Mouse (Mus musculus): ENCODE data around the gene Col16a1. TPM values are rescaled to one million over a fixed set of nuclear protein-coding genes. Genes with fewer than 3 reads are reported as not detected.

The Col16a1 gene
- total and polyA plus RNA-seq, 3 experiments: 0.25 to 0.50 TPM; not detected in 1

- TF ChIP-seq ZC3H11A (IDR thresholded peaks at IDR 0.05; ENCODE audit: low read depth, low read length) (no peak), RCOR1 (IDR thresholded peaks at IDR 0.05; ENCODE audit: low read depth, low read length) (no peak), KAT2A (conservative IDR thresholded peaks at IDR 0.05; ENCODE audit: low read depth, low read length) (no peak)
Measured at GRCm38 (mm10) chr4:130101183-130101582, 53.5 kb downstream of the Col16a1 start (continued).

GRCm38 (mm10) chr4:130102111-130102651, 54.5 kb downstream of the Col16a1 start, which contains the start of gene Pef1:
Pef1 (plus strand) TSS chr4:130102558.
- Histone ChIP-seq H3K36me3 (ENCODE audit: control insufficient read depth in 1 of 2, insufficient read depth in 2 of 2, low read length in 2 of 2) (peaks cover 0 to 3% of the 10 kb centered on the region in 2 experiments; a peak in 1 of 4 replicates), H3K4me3 (ENCODE audit: control insufficient read depth in 1 of 2, insufficient read depth in 1 of 2, low read depth in 2 of 2, low read length in 2 of 2) (no peak within 1 kb of the TSS), H3K4me1 (ENCODE audit: control insufficient read depth in 1 of 2, insufficient read depth in 2 of 2, low read length in 2 of 2) (peaks cover 0 to 8% of the 10 kb centered on the region in 2 experiments; a peak in 2 of 4 replicates), H3K79me2 (ENCODE audit: control insufficient read depth, insufficient read depth, low read length, poor library complexity) (no peaks in the 10 kb centered on the region), H3K9me3 (replicated peaks; ENCODE audit: insufficient read depth, low read length) (no peaks in the 10 kb centered on the region), H3K27me3 (ENCODE audit: control insufficient read depth in 1 of 2, insufficient read depth in 2 of 2, low read length in 2 of 2) (no peaks in the 10 kb centered on the region), H3K9ac (ENCODE audit: control insufficient read depth, low read depth, low read length, poor library complexity, severe bottlenecking) (no peak within 1 kb of the TSS), H3K27ac (ENCODE audit: control insufficient read depth, low read depth, low read length) (no peak within 1 kb of the TSS)
- TF ChIP-seq BHLHE40 (IDR thresholded peaks at IDR 0.05; ENCODE audit: borderline replicate concordance, low read depth, low read length) (no peak), ETS1 (IDR thresholded peaks at IDR 0.05; ENCODE audit: low read depth, low read length) (no peak)
- DNase-seq (ENCODE audit: low read depth, low spot score): no peak

- no peaks in the 10 kb centered on the region for H3K79me2 ChIP-seq (ENCODE audit: control insufficient read depth, insufficient read depth, low read length, poor library complexity)
- H3K9me3 ChIP-seq (replicated peaks; ENCODE audit: insufficient read depth, low read length): no peaks in the 10 kb centered on the region
- no peak overlapping the region for H3K4me3 ChIP-seq (ENCODE audit: control insufficient read depth in 1 of 2, insufficient read depth in 1 of 2, low read depth in 2 of 2, low read length in 2 of 2)
- peak; percentile 49 for DNase-seq (ENCODE audit: low read depth, low spot score)
- peaks cover 0 to 7% of the 10 kb centered on the region in 2 experiments; a peak in 2 of 4 replicates for H3K36me3 ChIP-seq (ENCODE audit: control insufficient read depth in 1 of 2, insufficient read depth in 2 of 2, low read length in 2 of 2)
- TF ChIP-seq MAZ (IDR thresholded peaks at IDR 0.05; ENCODE audit: low read depth, low read length): no peak
- TF ChIP-seq ZKSCAN1 (IDR thresholded peaks at IDR 0.05; ENCODE audit: low read depth, low read length): no peak
- TF ChIP-seq ZNF384 (IDR thresholded peaks at IDR 0.05; ENCODE audit: low read depth, low read length): no peak
- TF ChIP-seq SMC3 (IDR thresholded peaks at IDR 0.05; ENCODE audit: low read depth, low read length): peak; percentile 56
- no peak for TF ChIP-seq TBP (IDR thresholded peaks at IDR 0.05; ENCODE audit: low read depth, low read length)
- no peak for TF ChIP-seq ELF1 (IDR thresholded peaks at IDR 0.05; ENCODE audit: low read depth, low read length)
- no peak for TF ChIP-seq EP300 (IDR thresholded peaks at IDR 0.05; ENCODE audit: low read depth in 1 of 2, low read length in 2 of 2)
- TF ChIP-seq MAX (IDR thresholded peaks at IDR 0.05; ENCODE audit: low read length): no peak
- TF ChIP-seq CTCF (IDR thresholded peaks at IDR 0.05 in 2 of 3, conservative IDR thresholded peaks at IDR 0.05 in 1 of 3; ENCODE audit: control insufficient read depth in 1 of 3, insufficient read depth in 1 of 3, low read depth in 2 of 3, low read length in 3 of 3, poor library complexity in 1 of 3, severe bottlenecking in 1 of 3): peak; percentile 55 to 66 (median 57)
- no peak for TF ChIP-seq USF2 (IDR thresholded peaks at IDR 0.05; ENCODE audit: borderline replicate concordance in 1 of 2, insufficient read depth in 1 of 2, low read depth in 1 of 2, low read length in 2 of 2)
- no peak for TF ChIP-seq CHD2 (IDR thresholded peaks at IDR 0.05; ENCODE audit: low read length)
- no peak for TF ChIP-seq KAT2A (conservative IDR thresholded peaks at IDR 0.05; ENCODE audit: low read depth, low read length)
- no peak for TF ChIP-seq ETS1 (IDR thresholded peaks at IDR 0.05; ENCODE audit: low read depth, low read length)
- TF ChIP-seq BHLHE40 (IDR thresholded peaks at IDR 0.05; ENCODE audit: borderline replicate concordance, low read depth, low read length): no peak
- no peak for TF ChIP-seq NRF1 (IDR thresholded peaks at IDR 0.05; ENCODE audit: insufficient read depth, low read depth, low read length, poor library complexity, severe bottlenecking)
- TF ChIP-seq TCF12 (IDR thresholded peaks at IDR 0.05; ENCODE audit: low read depth, low read length): no peak
- TF ChIP-seq RAD21 (IDR thresholded peaks at IDR 0.05; ENCODE audit: low read depth, low read length): peak; percentile 26; the same call in 1 of the 2 replicates
- no peak for TF ChIP-seq MEF2A (IDR thresholded peaks at IDR 0.05; ENCODE audit: extremely low read depth, insufficient replicate concordance, low read depth, low read length, poor library complexity, severe bottlenecking)
- TF ChIP-seq MAFK (IDR thresholded peaks at IDR 0.05; ENCODE audit: borderline replicate concordance, low read depth, low read length): no peak
- TF ChIP-seq SIN3A (IDR thresholded peaks at IDR 0.05; ENCODE audit: low read length): no peak
- TF ChIP-seq NELFE (IDR thresholded peaks at IDR 0.05; ENCODE audit: low read depth, low read length): no peak
- TF ChIP-seq RCOR1 (IDR thresholded peaks at IDR 0.05; ENCODE audit: low read depth, low read length): no peak
- no peak for TF ChIP-seq JUND (IDR thresholded peaks at IDR 0.05; ENCODE audit: low read depth, low read length)
- no peak for TF ChIP-seq MYC (IDR thresholded peaks at IDR 0.05; ENCODE audit: low read depth, low read length)
- TF ChIP-seq GATA1 (IDR thresholded peaks at IDR 0.05; ENCODE audit: low read depth, low read length): no peak
- peaks cover 0 to 9% of the 10 kb centered on the region in 2 experiments; a peak in 3 of 4 replicates for H3K4me1 ChIP-seq (ENCODE audit: control insufficient read depth in 1 of 2, insufficient read depth in 2 of 2, low read length in 2 of 2)
- H3K9ac ChIP-seq (ENCODE audit: control insufficient read depth, low read depth, low read length, poor library complexity, severe bottlenecking): no peak overlapping the region
- H3K27me3 ChIP-seq (ENCODE audit: control insufficient read depth in 1 of 2, insufficient read depth in 2 of 2, low read length in 2 of 2): no peaks in the 10 kb centered on the region
- no peak overlapping the region for H3K27ac ChIP-seq (ENCODE audit: control insufficient read depth, low read depth, low read length)
Measured at GRCm38 (mm10) chr4:130103632-130104031, 56.0 kb downstream of the Col16a1 start.
